Mouse (Mus musculus) erythroblast, adult 5-6 weeks (primary cell): ENCODE results near the gene Ndufa3. TPM values are rescaled to one million over a fixed set of nuclear protein-coding genes. Genes with fewer than 3 reads are reported as not detected.
"Not testable (repeated sequence)": the region's sequence is repeated elsewhere in the genome, so short reads cannot be mapped to it uniquely, and the experiment has no call there.

Source experiments
- ATAC-seq: replicated peaks from 2 replicates; pipeline ENCODE4 v1.8.0; 2016; ENCODE audit warnings: moderate number of reproducible peaks, mild to moderate bottlenecking, moderate TSS enrichment, inconsistent platforms; ENCODE audit not compliant: poor library complexity, low FRiP score, severe bottlenecking
- total RNA-seq, 2 experiments: library from RNA; stranded (forward) in 1 of 2; stranded (reverse) in 1 of 2; fragments of 150-400 nt in 1 of 2; fragments of 200-764, 138-1000 nt in 1 of 2; gene quantifications; 2 replicates each; pipeline versions ENCODE4 v1.2.3 to v1.2.4; 2015 to 2017; ENCODE audit warnings: low replicate concordance in 2 of 2

Ndufa3 gene
- 136 and 146 TPM in 2 replicates for total RNA-seq (2015; ENCODE audit: low replicate concordance)
- 46.0 and 54.0 TPM in 2 replicates for total RNA-seq (2017; ENCODE audit: low replicate concordance)

DNA sequence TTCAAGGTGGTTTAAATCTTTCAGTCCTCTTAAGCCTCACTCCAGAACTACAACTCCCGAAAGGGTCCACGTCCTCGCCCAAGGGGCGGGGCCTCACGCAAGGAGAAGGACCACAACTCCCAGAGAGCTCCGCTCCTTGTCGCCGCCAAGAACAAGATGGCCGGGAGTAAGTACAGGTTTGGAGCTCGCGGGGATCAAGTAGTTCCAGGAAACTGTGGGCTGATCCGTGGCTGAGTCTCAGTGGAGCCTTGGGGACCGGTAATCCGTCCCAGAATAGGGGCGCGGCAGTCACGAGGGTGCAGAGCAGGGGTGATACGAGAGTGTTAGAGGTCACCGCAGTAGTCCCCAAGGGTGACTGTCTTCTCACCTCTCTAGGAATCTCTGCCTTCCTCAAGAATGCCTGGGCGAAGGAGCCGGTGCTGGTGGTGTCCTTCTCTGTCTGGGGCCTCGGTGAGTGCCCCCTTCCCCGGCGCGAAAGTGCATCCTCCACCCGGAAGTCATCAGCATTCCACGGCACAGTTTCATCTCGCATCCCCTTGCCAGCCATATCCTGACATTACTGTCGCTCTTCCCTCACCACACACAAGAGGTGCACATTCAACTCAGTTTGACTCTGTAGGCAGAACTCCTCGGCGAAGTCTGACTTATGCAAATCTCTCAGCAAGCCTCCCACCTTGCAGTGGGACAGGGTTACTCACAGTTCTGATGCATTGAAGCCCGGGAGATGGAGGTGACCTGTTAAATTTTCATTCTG lies at the start of gene Ndufa3:
Ndufa3 (plus strand) TSS at position 132 of the 754 bp plus-strand sequence.
- ATAC-seq, result peak; percentile 98

DNA sequence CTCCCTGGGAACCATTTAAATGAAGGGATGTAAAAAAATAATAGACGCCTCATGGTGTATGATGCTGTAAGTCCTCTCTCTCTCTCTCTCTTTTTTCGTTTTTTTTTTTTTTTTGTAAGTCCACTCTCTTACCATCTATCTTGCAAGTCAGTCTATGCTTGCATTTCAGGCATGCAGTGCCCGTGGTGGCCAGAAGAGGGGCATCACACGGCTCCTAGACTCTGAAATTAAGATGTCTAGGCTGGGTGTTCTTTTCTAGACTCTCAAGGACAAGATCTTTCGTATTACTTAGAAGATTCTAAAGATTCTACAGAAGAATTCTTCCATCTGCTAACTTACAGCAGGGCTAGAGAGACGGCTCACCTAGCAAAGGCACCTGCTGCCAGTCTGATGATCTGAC lies 47.4 kb upstream of the Ndufa3 start:
- no peak for ATAC-seq

DNA sequence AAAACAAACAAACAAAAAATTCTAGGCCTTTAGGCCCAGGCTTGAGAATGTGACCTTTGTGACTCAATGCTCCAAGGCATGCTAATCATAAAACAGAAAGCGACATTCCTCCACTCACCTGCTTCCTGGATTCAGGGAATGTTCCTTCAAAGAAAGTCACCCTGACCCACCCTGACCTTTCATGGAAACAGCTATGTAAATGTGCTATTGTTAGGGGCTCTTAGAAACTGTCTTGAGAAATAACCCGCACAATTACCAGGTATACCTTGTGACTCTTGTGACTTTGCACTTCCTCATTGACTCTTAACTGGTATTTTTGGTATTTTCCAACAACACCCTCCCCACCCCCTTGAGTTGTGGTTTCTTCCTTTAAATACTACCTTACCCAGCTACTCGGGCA lies 46.6 kb upstream of the Ndufa3 start:
- not testable (repeated sequence) for ATAC-seq

DNA sequence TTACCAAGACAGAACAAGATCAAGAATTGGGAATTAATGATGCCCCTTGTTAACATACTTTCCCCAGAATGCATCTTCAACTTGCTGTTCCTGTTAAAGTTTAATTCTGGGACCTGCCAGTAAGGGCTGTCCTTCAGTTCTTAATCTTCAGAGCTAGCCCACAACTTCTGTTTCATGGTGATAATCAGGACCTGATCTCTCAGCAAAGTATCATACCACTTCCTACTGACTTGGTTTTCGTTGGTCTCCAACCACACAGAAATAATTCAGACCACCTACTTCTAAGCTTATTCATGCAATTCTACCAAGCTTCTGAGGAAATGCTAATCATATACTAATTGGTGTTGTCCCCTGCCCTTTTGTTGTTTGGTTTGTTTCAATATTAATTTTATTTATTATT lies 45.3 kb upstream of the Ndufa3 start:
- no peak for ATAC-seq

- no peak for ATAC-seq
Measured at GRCm38 (mm10) chr7:3574216-3574615, 43.0 kb upstream of the Ndufa3 start.

GRCm38 (mm10) chr7:3576354-3577124 lies 40.6 kb upstream of the Ndufa3 start:
- no peak for ATAC-seq

DNA sequence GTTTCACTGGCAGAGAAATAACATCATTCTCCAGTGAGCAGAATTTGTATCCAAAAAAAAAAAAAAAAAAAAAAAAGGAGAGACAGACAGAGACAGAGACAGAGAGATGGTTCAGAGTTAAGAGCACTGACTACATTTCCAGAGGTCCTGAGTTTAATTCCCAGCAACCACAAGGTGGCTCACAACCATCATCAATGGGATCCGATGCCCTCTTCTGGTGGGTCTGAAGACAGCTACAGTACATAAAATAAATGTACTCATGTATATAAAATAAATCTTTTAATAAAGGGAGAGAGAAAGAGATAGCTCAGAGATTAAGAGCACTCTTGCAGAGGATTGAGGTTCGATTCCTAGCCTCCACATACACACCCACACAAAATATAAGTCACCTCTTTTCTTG lies 39.0 kb upstream of the Ndufa3 start:
- no peak for ATAC-seq

GRCm38 (mm10) chr7:3578952-3579546 lies 38.1 kb upstream of the Ndufa3 start:
- no peak for ATAC-seq

DNA sequence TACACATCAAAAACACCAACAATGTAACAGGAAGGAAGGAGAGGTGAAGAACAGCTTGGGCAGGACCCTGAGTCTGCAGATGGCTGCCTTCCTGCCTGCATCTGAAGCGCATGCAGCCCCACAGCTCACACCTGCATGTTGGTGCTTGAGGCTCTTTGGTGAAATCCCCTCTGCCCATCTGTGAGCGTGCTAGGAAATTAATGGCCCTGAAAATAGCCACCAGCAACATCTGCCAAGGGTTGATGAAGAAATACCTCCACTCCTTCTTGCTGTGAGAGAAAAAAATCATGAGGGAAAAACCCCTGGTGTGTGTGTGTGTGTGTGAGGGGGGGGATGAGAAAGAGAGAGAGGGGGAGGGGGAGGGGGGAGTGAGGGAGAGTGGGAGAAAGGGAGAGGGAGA lies 37.1 kb upstream of the Ndufa3 start:
- no peak for ATAC-seq

GRCm38 (mm10) chr7:3585763-3586162 lies 31.4 kb upstream of the Ndufa3 start:
- no peak for ATAC-seq

GRCm38 (mm10) chr7:3586255-3586654 lies 30.9 kb upstream of the Ndufa3 start:
- no peak for ATAC-seq

DNA sequence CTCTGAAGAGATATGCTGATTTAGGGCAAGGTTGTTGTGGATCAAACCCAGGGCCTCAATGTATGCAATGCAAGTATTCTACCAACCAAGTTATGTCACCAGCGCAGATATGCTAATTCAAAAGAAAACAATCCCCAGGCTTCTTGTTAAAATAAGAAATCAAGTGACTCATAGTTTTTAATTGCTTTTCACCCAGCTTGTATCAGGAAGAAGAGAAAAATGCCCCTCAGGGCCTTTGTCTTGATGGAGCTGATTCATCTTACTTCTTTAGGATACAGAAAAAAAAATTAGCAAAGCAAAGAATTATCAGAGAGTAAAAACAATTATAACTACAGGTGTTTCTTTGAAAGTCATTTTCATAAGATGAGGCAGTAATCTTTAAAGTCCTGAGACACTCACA lies 29.9 kb upstream of the Ndufa3 start:
- ATAC-seq, result no peak

GRCm38 (mm10) chr7:3590550-3590949 lies 26.6 kb upstream of the Ndufa3 start:
- ATAC-seq, result no peak

DNA sequence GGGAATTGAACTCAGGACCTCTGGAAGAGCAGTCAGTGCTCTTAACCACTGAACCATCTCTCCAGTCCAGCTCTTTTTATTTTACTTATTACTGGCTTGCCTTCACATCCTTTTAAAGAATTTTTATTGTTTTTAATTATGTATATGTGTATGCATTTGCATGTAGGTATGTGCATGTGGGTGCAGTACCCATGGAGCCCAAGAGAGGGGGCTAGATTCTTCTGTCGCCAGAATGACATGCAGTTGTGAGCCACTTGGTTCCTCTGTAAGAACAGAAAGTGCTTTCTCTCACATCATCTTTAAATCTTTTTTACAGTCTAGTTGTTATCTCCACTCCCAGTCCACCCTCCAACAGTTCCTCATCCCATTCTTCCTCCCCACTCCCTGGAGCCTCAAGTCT lies 25.6 kb upstream of the Ndufa3 start:
- ATAC-seq, result no peak

- no peak for ATAC-seq
Measured at GRCm38 (mm10) chr7:3593855-3594254, 23.3 kb upstream of the Ndufa3 start.

GRCm38 (mm10) chr7:3594686-3595085 lies 22.5 kb upstream of the Ndufa3 start:
- ATAC-seq, result no peak

DNA sequence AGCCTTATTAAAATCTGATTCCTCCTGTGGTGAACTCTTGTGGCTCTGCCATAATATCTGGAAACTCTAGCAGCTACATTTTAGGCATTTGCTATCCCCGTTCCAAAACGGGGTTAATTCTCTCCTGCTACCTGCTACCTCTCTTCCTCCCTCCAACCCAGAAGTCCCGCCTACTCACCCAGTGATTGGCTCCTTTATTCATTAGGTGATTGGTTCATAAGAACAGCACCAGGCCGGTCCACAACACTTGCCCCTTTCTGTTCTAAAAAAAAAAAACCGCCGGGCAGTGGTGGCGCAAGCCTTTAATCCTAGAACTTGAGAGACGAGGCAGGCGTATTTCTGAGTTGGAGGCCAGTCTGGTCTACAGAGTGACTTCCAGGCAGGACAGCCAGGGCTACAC lies 22.0 kb upstream of the Ndufa3 start:
- no peak for ATAC-seq

DNA sequence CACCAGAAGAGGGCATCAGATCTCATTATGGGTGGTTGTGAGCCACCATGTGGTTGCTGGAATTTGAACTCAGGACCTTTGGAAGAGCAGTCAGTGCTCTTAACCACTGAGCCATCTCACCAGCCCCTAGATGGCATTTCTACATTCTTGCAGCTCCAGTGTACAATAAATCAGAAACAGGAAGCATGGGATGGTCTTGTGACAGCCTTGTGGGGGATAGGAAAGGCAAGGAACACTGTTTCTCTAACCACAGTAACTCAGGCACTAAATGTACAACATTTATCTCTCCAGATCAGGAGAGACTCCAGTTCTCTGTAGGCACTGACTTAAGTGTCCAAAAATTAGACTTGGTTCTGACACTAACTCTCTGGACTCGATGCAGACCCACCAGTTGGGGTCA lies 19.4 kb upstream of the Ndufa3 start:
- not testable (repeated sequence) for ATAC-seq

DNA sequence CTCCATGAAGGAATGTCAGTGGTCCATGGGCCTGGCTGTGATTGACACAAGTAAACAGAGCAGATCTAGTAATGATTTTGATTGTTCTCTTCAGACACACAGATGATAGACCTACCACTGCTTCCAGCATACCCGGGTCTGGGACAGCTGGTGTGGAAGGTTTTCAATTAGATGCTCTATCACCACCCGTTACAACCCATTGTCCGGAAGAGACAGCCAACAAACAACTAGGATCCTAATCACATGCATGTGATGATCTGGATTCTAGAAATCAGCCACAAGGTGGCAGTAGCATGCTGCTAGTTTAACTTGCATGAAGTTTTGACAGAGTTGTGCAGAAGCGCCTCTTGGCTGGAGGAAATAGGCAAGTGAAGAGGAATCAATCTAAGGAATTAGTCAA lies 16.1 kb upstream of the Ndufa3 start:
- ATAC-seq, result peak; percentile 73; the same call in 1 of the 2 replicates

- ATAC-seq, result no peak
Measured at GRCm38 (mm10) chr7:3606798-3607197, 10.4 kb upstream of the Ndufa3 start.

DNA sequence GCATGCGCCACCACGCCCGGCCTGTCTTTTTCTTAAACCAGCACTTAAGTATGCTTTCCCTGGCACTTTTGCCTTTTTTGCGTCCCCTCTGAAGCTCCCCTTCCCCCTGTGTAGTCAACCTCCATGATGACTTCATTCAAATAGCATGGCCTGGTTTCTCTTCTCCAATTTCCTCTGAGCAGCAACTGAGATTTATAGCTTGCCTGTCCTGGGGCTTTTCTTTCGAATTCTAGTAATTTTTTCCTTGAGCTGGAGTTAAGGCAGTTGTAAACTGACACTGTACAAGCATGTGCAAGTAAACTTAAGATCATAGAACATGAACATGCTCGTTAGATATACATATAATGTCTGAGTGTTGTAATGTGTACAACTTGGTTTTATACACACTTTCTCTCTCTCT lies 9.8 kb upstream of the Ndufa3 start:
- ATAC-seq, result no peak
